22 mouse cellular contexts compared by ENCODE assay signal in the genomic region with DNA sequence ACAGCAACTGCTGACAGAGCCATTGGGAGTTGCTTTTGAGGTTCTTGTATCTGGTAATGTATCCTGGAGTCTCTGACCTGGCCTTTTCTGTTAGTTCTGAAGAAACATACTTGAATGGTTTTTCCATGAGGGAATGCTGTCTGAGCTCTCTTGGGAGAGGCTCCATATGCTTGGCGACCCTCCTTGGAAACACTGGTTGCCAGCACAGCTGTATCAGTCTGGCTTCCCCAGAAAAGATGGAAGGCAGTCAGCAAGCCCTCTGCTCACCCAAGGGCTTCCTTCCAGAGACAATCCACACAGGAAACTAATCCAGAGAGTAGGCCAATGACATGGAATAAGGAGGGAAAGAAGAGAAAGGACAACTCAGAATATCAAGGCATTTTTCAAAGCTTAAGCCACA.
A peak's percentile ranks its signal among the peaks of the same experiment; 100 is the strongest.
DNase-seq lines count a peak whose midpoint lies in the region; ATAC-seq lines count a peak whose summit lies in the region.
"Had no signal": no experiment of that assay in that cellular context is flagged by ENCODE, and none has a peak within 500 bp of the region (broad histone marks: within the 10 kb centered on the region; RNA-seq: fewer than 3 reads in every experiment).

No protein-coding gene starts in this region.

- H3K27ac ChIP-seq in limb, embryonic 15.5 days, result peak overlapping the region; percentile 50; the same call in 1 of the 2 replicates
- H3K27ac ChIP-seq in limb, embryonic 10.5 days, result no peak overlapping the region
- no peak overlapping the region for H3K27ac ChIP-seq in liver, embryonic 12.5 days
- H3K27ac ChIP-seq in kidney, embryonic 15.5 days, result no peak overlapping the region
- H3K27ac ChIP-seq: hindbrain, embryonic 13.5 days; intestine, embryonic 15.5 days; limb, embryonic 12.5 days; midbrain, embryonic 10.5 days; stomach, postnatal 0 days had no signal

- 55% methylated on average over 1 of the region's 1 CpGs for whole genome bisulfite sequencing in limb, embryonic 15.5 days
- WGBS in limb, embryonic 10.5 days, result 73% methylated on average over 1 of the region's 1 CpGs
- WGBS in liver, embryonic 12.5 days (ENCODE audit: insufficient replicate concordance), result 38% methylated on average over 1 of the region's 1 CpGs
- WGBS in kidney, embryonic 15.5 days, result 65% methylated on average over 1 of the region's 1 CpGs

- H3K27me3 ChIP-seq in limb, embryonic 15.5 days, result no peaks in the 10 kb centered on the region
- H3K27me3 ChIP-seq in limb, embryonic 10.5 days (ENCODE audit: low read depth, poor library complexity, severe bottlenecking), result no peaks in the 10 kb centered on the region
- H3K27me3 ChIP-seq in liver, embryonic 12.5 days (replicated peaks), result no peaks in the 10 kb centered on the region
- no peaks in the 10 kb centered on the region for H3K27me3 ChIP-seq in kidney, embryonic 15.5 days
- H3K27me3 ChIP-seq: hindbrain, embryonic 13.5 days; intestine, embryonic 15.5 days; limb, embryonic 12.5 days had no signal

- no peak overlapping the region for H3K4me3 ChIP-seq in limb, embryonic 15.5 days
- H3K4me3 ChIP-seq in limb, embryonic 10.5 days, result no peak overlapping the region
- no peak overlapping the region for H3K4me3 ChIP-seq in liver, embryonic 12.5 days
- H3K4me3 ChIP-seq in kidney, embryonic 15.5 days (replicated peaks), result no peak overlapping the region
- H3K4me3 ChIP-seq: erythroblast, embryonic 14.5 days; hindbrain, embryonic 13.5 days; intestine, embryonic 15.5 days; limb, embryonic 12.5 days; midbrain, embryonic 10.5 days had no signal

- no peak for DNase-seq in limb, embryonic 10.5 days (ENCODE audit: low spot score)
- peak; percentile 72 for DNase-seq in gastrocnemius, adult 18-20 months (ENCODE audit: low spot score)
- peak; percentile 63 for DNase-seq in gastrocnemius, postnatal 14 days
- peak; percentile 61 for DNase-seq in heart, postnatal 25 days (ENCODE audit: low spot score)
- no peak for DNase-seq in right cerebral cortex, postnatal 25 days
- DNase-seq: adrenal gland, postnatal 10 days; cerebellum, adult 8-10 months; kidney, postnatal 36 days; liver, postnatal 0 days; right cerebral cortex, adult 18-20 months; thymus, postnatal 25 days had no signal

- ATAC-seq in limb, embryonic 15.5 days (ENCODE audit: insufficient number of reproducible peaks, low FRiP score, low TSS enrichment, low read depth), result no peak
- ATAC-seq in liver, embryonic 12.5 days, result no peak
- ATAC-seq in kidney, embryonic 15.5 days (replicated peaks; ENCODE audit: low FRiP score), result no peak
- ATAC-seq: CD4-positive, CD25-positive, alpha-beta regulatory T cell, adult 4 months; forebrain, embryonic 16.5 days; intestine, embryonic 15.5 days; liver, postnatal 0 days had no signal

- intact Hi-C loops in gastrocnemius, postnatal 14 days (cut with DNase I; ENCODE audit: low total_unique reads), result no loop called here
- intact Hi-C loops in heart, postnatal 25 days (cut with DNase I), result no loop called here

- no peaks in the 10 kb centered on the region for H3K9me3 ChIP-seq in limb, embryonic 15.5 days
- H3K9me3 ChIP-seq in limb, embryonic 10.5 days (replicated peaks), result no peaks in the 10 kb centered on the region
- H3K9me3 ChIP-seq in liver, embryonic 12.5 days (replicated peaks), result no peaks in the 10 kb centered on the region
- no peaks in the 10 kb centered on the region for H3K9me3 ChIP-seq in kidney, embryonic 15.5 days (replicated peaks)
- H3K9me3 ChIP-seq: hindbrain, embryonic 13.5 days; intestine, embryonic 15.5 days; limb, embryonic 12.5 days; midbrain, embryonic 10.5 days had no signal

- H3K36me3 ChIP-seq in limb, embryonic 15.5 days, result no peaks in the 10 kb centered on the region
- no peaks in the 10 kb centered on the region for H3K36me3 ChIP-seq in limb, embryonic 10.5 days
- no peaks in the 10 kb centered on the region for H3K36me3 ChIP-seq in liver, embryonic 12.5 days
- H3K36me3 ChIP-seq in kidney, embryonic 15.5 days, result no peaks in the 10 kb centered on the region
- H3K36me3 ChIP-seq: hindbrain, embryonic 13.5 days; intestine, embryonic 15.5 days; limb, embryonic 12.5 days; midbrain, embryonic 10.5 days had no signal

- no peaks in the 10 kb centered on the region for H3K4me1 ChIP-seq in limb, embryonic 15.5 days
- H3K4me1 ChIP-seq in limb, embryonic 10.5 days, result no peaks in the 10 kb centered on the region
- H3K4me1 ChIP-seq in liver, embryonic 12.5 days, result no peaks in the 10 kb centered on the region
- H3K4me1 ChIP-seq in kidney, embryonic 15.5 days, result no peaks in the 10 kb centered on the region
- H3K4me1 ChIP-seq: hindbrain, embryonic 13.5 days; intestine, embryonic 15.5 days; limb, embryonic 12.5 days; midbrain, embryonic 10.5 days had no signal

- H3K4me2 ChIP-seq in limb, embryonic 15.5 days, result no peak overlapping the region
- no peak overlapping the region for H3K4me2 ChIP-seq in liver, embryonic 12.5 days
- H3K4me2 ChIP-seq in kidney, embryonic 15.5 days, result no peak overlapping the region
- H3K4me2 ChIP-seq: hindbrain, embryonic 13.5 days; intestine, embryonic 15.5 days; limb, embryonic 12.5 days had no signal

- no peak overlapping the region for H3K9ac ChIP-seq in limb, embryonic 15.5 days
- no peak overlapping the region for H3K9ac ChIP-seq in liver, embryonic 12.5 days
- no peak overlapping the region for H3K9ac ChIP-seq in kidney, embryonic 15.5 days
- H3K9ac ChIP-seq: hindbrain, embryonic 13.5 days; intestine, embryonic 15.5 days; limb, embryonic 12.5 days; liver, postnatal 0 days had no signal

Comparison
In these comparisons a context has a peak if more than half of its experiments do, and no peak if none do; other contexts are left out.
1. DNase-seq: peak in gastrocnemius, adult 18-20 months (single experiment), gastrocnemius, postnatal 14 days (single experiment) and heart, postnatal 25 days (single experiment); none in limb, embryonic 10.5 days (single experiment) and right cerebral cortex, postnatal 25 days (single experiment).